Mouse (Mus musculus) liver, embryonic 15.5 days (tissue): ENCODE data around the gene Srrm3. TPM values are rescaled to one million over a fixed set of nuclear protein-coding genes. Genes with fewer than 3 reads are reported as not detected.
A peak's percentile ranks its signal among the peaks of the same experiment; 100 is the strongest.

ENCODE experiments used
- ATAC-seq: fragments of 200-750 bp; cut with Nextera tagmentation; 2 replicates; pipeline ENCODE4 v1.8.0; 2017; ENCODE audit warnings: moderate number of reproducible peaks, mild to moderate bottlenecking, moderate library complexity; ENCODE audit not compliant: insufficient read depth
- H3K27ac ChIP-seq: fragments of 300-500 bp; sonication (generic); replicated peaks from 2 replicates; pipeline ENCODE4 v1.5.1; 2015; ENCODE audit warnings: mild to moderate bottlenecking, inconsistent platforms
- H3K27me3 ChIP-seq: fragments of 300-500 bp; sonication (generic); 2 replicates; pipeline ENCODE4 v1.6.1; 2015; ENCODE audit warnings: mild to moderate bottlenecking, inconsistent platforms
- H3K36me3 ChIP-seq: fragments of 300-500 bp; sonication (generic); replicated peaks from 2 replicates; pipeline ENCODE4 v1.6.1; 2015; ENCODE audit warnings: moderate library complexity, mild to moderate bottlenecking, inconsistent platforms
- H3K4me1 ChIP-seq: fragments of 300-500 bp; sonication (generic); replicated peaks from 2 replicates; pipeline ENCODE4 v1.6.1; 2015; ENCODE audit warnings: inconsistent platforms
- H3K4me2 ChIP-seq: fragments of 300-500 bp; sonication (generic); 2 replicates; pipeline ENCODE4 v1.6.1; 2015; ENCODE audit warnings: moderate library complexity, mild to moderate bottlenecking, inconsistent platforms
- H3K4me3 ChIP-seq: fragments of 300-500 bp; sonication (generic); replicated peaks from 2 replicates; pipeline ENCODE4 v1.5.1; 2015; ENCODE audit warnings: mild to moderate bottlenecking, inconsistent platforms
- H3K9ac ChIP-seq: fragments of 300-500 bp; sonication (generic); 2 replicates; pipeline ENCODE4 v1.6.1; 2015; ENCODE audit warnings: moderate library complexity, mild to moderate bottlenecking, inconsistent platforms
- H3K9me3 ChIP-seq: fragments of 300-500 bp; sonication (generic); replicated peaks from 2 replicates; pipeline ENCODE4 v1.6.1; 2016; ENCODE audit warnings: inconsistent platforms
- WGBS: fragments of 180-500 bp; shearing (Covaris S2); methylation state at CpG from one replicate; pipeline ENCODE4 v1.1.7; 2015; ENCODE audit warnings: mixed read lengths; ENCODE audit not compliant: insufficient replicate concordance; 5-methylcytosine and 5-hydroxymethylcytosine counted together
- polyA plus RNA-seq: library from polyadenylated mRNA; unstranded; fragments of >200 nt; fragmentation: Nextera tagmentation; extraction: Ambion mirVana; gene quantifications from 2 replicates; pipeline ENCODE4 v1.2.1, GENCODE M21; 2015

Gene Srrm3
- polyA plus RNA-seq, 1 experiment from 2014 or later, result 0.02 TPM

DNA sequence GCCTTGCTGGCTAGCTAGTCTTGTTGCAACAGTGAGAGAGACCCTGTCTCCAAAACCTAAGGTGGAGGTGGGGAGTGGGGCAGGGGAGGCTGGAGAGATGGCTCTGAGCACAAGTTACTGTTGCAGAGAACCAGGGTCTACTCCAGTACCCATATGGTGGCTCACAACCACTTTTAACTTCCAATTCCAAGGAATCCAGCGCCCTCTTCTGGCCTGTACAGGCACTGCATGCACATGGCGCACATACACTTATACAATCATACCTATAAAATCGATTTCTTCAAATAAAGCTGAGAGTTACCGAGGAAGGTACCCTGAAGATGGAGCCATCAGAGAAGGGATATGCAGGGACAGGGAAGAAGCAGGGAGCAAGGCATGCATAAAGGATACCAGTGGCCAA, 40.8 kb downstream of the Srrm3 start:
- H3K27ac ChIP-seq, result no peak overlapping the region
- WGBS, result 60% methylated on average over 4 of the region's 4 CpGs
- H3K4me3 ChIP-seq, result no peak overlapping the region
- H3K9me3 ChIP-seq, result no peaks in the 10 kb centered on the region
- no peak overlapping the region for H3K4me2 ChIP-seq
- no peaks in the 10 kb centered on the region for H3K36me3 ChIP-seq
- H3K27me3 ChIP-seq, result peaks cover 36% of the 10 kb centered on the region
- H3K4me1 ChIP-seq, result no peaks in the 10 kb centered on the region
- no peak overlapping the region for H3K9ac ChIP-seq
- no peak for ATAC-seq

DNA sequence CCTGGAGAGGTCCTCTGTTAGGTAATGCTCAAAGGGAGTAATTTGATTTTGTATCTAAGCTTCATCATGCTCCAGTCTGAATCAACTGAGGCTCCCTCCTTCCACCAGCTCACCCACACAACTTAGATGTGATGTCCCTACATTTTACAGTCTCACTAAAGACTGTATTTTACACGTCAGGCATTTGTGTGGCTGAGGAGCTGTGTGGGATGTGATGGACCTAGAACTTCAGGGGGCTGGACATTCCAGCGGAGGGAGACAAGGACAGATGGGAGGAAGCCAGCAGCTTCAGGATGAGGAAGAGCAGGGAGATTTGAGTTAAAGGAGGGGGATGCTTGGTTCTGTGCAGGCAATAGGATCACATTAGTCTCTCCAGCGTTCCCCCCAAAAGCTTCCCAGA, 41.2 kb downstream of the Srrm3 start:
- WGBS, result 58% methylated on average over 3 of the region's 3 CpGs
- no peak for ATAC-seq

DNA sequence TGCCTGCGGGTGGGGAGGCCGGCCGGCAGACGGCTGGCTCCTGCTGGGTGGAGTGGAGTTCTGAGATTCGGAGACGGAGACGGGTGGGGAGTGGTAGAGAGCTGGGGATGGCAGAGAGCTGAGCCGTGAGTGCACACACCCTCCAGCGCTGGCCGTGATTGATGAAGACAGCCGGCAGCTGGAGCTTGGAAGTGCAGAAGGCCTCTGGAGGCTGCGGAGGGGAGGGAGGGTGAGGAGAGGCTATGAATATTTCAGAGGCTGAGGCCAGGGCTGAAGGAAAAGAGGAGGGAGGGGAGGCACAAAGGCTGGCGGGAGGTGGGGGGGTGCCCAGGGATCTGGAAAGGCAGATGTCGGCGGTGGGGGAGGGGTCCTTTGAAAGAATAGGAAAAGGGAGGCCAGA, 44.3 kb downstream of the Srrm3 start:
- no peak overlapping the region for H3K9ac ChIP-seq
- H3K4me2 ChIP-seq, result no peak overlapping the region
- no peak overlapping the region for H3K4me3 ChIP-seq
- no peak for ATAC-seq
- no peaks in the 10 kb centered on the region for H3K9me3 ChIP-seq
- H3K27ac ChIP-seq, result no peak overlapping the region
- H3K36me3 ChIP-seq, result no peaks in the 10 kb centered on the region
- peaks cover 72% of the 10 kb centered on the region for H3K27me3 ChIP-seq
- no peaks in the 10 kb centered on the region for H3K4me1 ChIP-seq
- whole genome bisulfite sequencing, result 2% methylated on average over 15 of the region's 15 CpGs

More for the DNA sequence above, 41.2 kb downstream of the Srrm3 start:
- Histone ChIP-seq H3K4me3 (no peak overlapping the region), H3K9me3 (no peaks in the 10 kb centered on the region), H3K9ac (no peak overlapping the region), H3K27me3 (peaks cover 40% of the 10 kb centered on the region), H3K36me3 (no peaks in the 10 kb centered on the region), H3K4me2 (no peak overlapping the region), H3K4me1 (no peaks in the 10 kb centered on the region), H3K27ac (no peak overlapping the region)

DNA sequence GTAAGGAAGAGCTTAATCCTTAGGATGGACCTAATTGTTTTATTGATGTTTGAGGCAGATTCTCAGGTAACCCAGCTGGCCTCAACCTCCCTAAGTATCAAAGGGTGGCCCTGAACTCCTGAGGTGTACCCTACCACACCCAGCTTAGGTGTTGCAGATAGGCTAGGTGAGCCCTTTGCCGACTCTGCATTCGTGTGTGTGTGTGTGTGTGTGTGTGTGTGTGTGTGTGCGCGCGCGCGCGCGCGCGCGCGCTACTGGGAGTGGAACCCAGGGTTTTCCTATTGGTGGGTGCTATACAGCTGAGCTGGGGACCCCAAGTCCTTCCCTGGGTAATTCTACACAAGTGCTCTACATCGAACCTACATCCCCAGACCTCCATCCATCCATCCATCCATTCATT, 44.8 kb downstream of the Srrm3 start:
- no peak for ATAC-seq
- H3K9me3 ChIP-seq, result no peaks in the 10 kb centered on the region
- no peak overlapping the region for H3K9ac ChIP-seq
- WGBS, result 4% methylated on average over 14 of the region's 14 CpGs
- H3K4me3 ChIP-seq, result no peak overlapping the region
- H3K4me2 ChIP-seq, result no peak overlapping the region
- H3K4me1 ChIP-seq, result no peaks in the 10 kb centered on the region
- H3K27ac ChIP-seq, result no peak overlapping the region
- H3K36me3 ChIP-seq, result no peaks in the 10 kb centered on the region
- peaks cover 76% of the 10 kb centered on the region for H3K27me3 ChIP-seq

DNA sequence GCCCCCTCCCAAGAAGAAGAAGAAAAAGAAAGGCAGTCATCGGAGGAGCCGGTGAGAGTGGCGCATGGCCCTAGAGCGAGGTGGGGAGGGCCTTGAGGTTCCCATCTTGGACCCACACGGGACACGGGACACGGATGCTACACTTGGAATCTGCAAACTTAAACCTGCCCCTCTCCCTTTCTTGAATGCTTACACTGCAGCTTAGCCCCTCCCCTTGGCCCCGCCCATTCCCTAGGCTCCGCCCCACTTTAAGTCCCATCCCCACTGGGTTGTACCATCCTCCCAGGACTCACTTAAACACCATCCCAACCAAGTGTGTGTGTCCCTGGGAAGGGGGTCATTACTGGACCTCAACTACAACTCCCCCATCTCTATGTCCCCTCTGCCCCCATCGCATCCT, 45.7 kb downstream of the Srrm3 start:
- H3K4me2 ChIP-seq, result no peak overlapping the region
- H3K9me3 ChIP-seq, result no peaks in the 10 kb centered on the region
- H3K27ac ChIP-seq, result no peak overlapping the region
- peaks cover 84% of the 10 kb centered on the region for H3K27me3 ChIP-seq
- H3K9ac ChIP-seq, result no peak overlapping the region
- no peaks in the 10 kb centered on the region for H3K4me1 ChIP-seq
- H3K4me3 ChIP-seq, result no peak overlapping the region
- under 1% methylated on average over 10 of the region's 10 CpGs for WGBS
- H3K36me3 ChIP-seq, result no peaks in the 10 kb centered on the region
- no peak for ATAC-seq

DNA sequence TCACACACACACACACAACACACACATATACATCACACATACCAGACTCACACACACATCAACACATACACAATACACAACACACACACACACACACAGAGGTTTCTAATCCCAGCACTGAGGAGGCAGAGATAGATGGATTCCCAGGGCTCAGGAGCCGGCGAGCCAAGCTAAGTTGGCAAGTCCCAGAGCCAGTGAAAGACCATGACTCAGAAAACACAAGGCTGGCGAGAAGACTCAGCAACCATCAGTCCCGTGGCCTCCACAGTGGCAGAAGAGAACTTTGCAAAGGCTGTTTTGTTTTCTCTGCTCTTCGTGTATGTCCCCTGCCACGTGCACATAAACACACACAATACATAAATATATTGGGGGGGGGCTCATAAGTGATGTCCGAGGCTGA, 47.0 kb downstream of the Srrm3 start:
- Histone ChIP-seq H3K36me3 (no peaks in the 10 kb centered on the region), H3K9me3 (no peaks in the 10 kb centered on the region), H3K4me2 (no peak overlapping the region), H3K4me3 (no peak overlapping the region), H3K27me3 (peaks cover 95% of the 10 kb centered on the region), H3K9ac (no peak overlapping the region), H3K27ac (no peak overlapping the region), H3K4me1 (no peaks in the 10 kb centered on the region)
- no peak for ATAC-seq
- 39% methylated on average over 7 of the region's 7 CpGs for WGBS

DNA sequence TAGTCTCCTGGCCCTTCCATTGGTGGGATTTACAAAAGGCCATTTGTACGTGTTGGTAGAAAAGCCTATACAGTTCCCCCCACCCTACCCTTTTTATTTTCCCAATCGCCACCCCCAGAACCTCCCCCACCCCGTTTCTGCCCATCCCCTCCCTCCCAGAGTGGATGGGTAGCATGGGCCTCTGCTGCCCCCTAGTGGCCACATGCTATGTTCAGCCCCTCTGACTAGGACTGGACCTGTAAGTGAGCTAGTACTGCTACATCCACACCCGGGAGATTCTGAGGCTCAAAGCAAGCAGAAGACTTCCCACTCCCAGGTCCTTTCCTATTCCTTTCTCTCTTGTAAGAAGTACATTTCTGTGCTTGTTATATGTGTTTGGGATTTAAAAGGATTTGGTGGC, 48.5 kb downstream of the Srrm3 start:
- WGBS, result 4% methylated on average over 4 of the region's 4 CpGs
- no peak overlapping the region for H3K9ac ChIP-seq
- H3K27ac ChIP-seq, result no peak overlapping the region
- H3K36me3 ChIP-seq, result no peaks in the 10 kb centered on the region
- H3K4me2 ChIP-seq, result no peak overlapping the region
- no peak overlapping the region for H3K4me3 ChIP-seq
- peaks cover 94% of the 10 kb centered on the region for H3K27me3 ChIP-seq
- no peaks in the 10 kb centered on the region for H3K9me3 ChIP-seq
- H3K4me1 ChIP-seq, result no peaks in the 10 kb centered on the region
- no peak for ATAC-seq

DNA sequence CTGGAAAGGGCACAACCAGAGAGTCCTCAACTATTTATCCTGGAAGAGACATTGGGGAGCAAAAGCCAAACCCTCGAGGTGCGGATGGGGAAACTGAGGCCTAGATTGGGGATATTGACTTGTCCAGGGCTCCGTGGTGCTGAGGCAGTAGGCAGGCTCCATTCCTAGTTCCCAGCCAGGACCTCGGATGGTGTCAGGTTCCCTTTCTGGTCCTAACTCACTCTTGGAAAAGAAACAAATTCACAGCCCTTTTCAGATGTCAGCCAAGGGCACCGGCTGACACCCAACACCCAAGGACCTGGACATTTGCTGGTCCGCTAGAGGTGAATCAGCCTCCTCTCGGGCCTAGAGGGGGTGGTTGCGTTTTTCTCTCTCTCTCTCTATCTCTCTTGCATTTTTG, 60.0 kb downstream of the Srrm3 start:
- no peak overlapping the region for H3K4me3 ChIP-seq
- H3K27me3 ChIP-seq, result peaks cover 93% of the 10 kb centered on the region
- no peak overlapping the region for H3K27ac ChIP-seq
- no peaks in the 10 kb centered on the region; the same call in 1 of the 2 replicates for H3K4me1 ChIP-seq
- H3K9me3 ChIP-seq, result no peaks in the 10 kb centered on the region
- no peak overlapping the region for H3K4me2 ChIP-seq
- H3K9ac ChIP-seq, result no peak overlapping the region
- H3K36me3 ChIP-seq, result no peaks in the 10 kb centered on the region
- WGBS, result 27% methylated on average over 8 of the region's 8 CpGs
- no peak for ATAC-seq

DNA sequence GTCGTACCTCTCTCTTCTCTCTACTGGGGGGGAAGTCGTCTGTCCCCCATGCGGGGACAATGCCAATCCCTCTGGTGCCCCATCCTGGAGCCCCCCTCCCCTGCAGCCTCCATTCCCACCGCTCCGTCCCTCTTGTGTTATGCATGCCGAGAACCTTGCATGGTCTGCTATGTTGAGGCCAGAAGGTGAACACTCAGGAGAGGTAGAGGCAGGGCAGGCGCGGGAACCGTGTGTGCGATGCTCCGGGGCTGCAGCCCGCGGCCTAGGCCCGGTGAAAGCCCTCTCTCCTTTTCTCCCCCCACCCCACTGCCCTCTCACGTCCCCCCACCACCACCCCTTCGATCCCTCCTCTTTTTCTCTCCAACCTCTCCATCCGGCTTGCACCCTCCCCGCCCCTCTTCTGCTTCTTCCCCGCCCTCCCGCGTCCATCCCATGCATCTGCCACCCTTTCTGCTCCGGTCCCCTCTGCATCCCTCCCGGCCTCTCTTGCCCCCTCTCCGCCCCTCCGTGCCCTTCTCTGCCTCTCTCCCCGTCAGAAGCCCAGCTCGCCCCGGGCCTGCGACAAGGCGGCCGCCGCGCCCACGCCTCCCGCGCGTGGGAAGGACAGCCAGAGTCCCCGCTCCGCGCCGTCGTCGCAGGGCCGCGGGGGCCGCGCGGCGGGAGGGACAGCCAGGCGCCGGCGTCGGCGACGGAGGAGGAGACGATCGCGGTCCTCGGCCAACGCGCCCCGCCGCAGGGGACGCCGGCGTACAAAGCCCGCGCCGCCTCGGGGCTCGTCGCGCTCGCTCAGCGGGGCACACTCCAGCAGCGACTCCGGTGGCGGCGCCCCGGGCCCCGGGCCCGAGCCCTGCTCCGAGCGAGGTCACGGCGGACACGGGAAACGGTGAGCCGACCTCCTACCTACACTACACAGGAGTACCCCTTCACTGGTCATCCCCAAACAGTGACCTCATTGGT, 61.2 kb downstream of the Srrm3 start:
- Histone ChIP-seq H3K4me3 (peak overlapping the region; percentile 14; the same call in 1 of the 2 replicates), H3K27me3 (peaks cover 91% of the 10 kb centered on the region), H3K36me3 (no peaks in the 10 kb centered on the region), H3K9me3 (no peaks in the 10 kb centered on the region), H3K4me2 (peak overlapping the region; percentile 48), H3K4me1 (no peaks in the 10 kb centered on the region; the same call in 1 of the 2 replicates), H3K9ac (no peak overlapping the region), H3K27ac (no peak overlapping the region)
- ATAC-seq, result no peak
- 2% methylated on average over 83 of the region's 89 CpGs for WGBS

DNA sequence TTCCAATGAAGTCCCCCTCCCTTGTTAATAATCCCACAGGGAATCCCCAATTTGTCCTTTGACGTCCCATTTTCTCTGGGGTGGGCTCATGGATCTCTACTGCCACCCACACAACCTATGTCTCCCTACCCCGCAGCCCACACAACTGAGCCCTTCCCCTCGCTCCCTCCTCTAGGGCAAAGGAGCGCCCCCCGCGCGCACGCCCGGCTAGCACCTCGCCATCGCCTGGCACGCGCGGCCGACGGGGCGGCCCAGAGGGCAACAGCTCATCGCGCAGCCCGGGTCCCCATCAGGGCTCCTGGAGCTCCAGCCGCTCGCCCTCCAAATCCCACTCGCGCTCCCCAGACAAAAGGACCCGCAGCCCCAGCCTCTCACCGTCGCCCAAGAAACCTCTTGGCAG, 62.0 kb downstream of the Srrm3 start:
- H3K27ac ChIP-seq, result no peak overlapping the region
- no peak overlapping the region for H3K4me3 ChIP-seq
- no peak overlapping the region for H3K9ac ChIP-seq
- no peaks in the 10 kb centered on the region for H3K36me3 ChIP-seq
- H3K4me2 ChIP-seq, result no peak overlapping the region
- H3K27me3 ChIP-seq, result peaks cover 96% of the 10 kb centered on the region
- no peak for ATAC-seq
- H3K4me1 ChIP-seq, result no peaks in the 10 kb centered on the region; the same call in 1 of the 2 replicates
- H3K9me3 ChIP-seq, result no peaks in the 10 kb centered on the region
- WGBS, result 3% methylated on average over 27 of the region's 27 CpGs

DNA sequence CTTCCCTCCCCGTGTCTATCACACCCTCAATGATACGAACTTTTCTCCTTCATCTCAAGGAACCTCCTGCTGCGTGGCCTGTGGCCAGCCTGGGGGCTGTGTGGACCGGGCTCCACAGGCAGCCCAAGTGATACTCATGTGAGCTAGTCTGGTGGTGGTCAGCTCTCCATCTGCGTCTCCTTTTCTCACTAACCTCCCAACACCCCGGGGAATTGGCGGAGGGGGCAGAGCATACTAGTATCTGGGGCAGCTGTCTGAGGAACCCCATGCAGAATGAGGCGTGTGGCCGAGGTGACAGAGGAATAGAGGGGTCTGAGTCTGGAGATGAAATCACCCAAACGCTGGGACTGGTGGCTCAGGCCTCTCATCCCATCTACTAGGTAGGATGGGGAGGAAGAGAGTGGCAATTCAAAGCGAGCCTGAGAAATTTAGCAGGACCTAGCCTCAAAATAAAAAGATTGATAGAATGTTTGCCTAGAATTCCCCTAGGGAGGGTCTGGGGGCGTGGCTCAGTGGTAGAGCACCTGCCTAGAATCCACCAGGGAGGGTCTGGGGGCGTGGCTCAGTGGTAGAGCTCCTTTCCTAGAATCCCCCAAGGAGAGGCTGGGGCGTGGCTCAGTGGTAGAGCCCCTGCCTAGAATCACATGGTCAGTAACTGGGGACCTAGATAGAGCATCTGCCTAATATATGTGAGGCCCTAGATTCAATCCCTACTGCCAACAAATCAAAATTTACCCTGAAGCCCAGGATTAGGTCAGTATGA, 63.2 kb downstream of the Srrm3 start:
- no peak overlapping the region for H3K4me3 ChIP-seq

More for the DNA sequence above, 63.2 kb downstream of the Srrm3 start:
- Histone ChIP-seq H3K4me1 (no peaks in the 10 kb centered on the region; the same call in 1 of the 2 replicates), H3K27ac (no peak overlapping the region), H3K9me3 (no peaks in the 10 kb centered on the region), H3K9ac (no peak overlapping the region), H3K36me3 (no peaks in the 10 kb centered on the region), H3K4me2 (no peak overlapping the region), H3K27me3 (peaks cover 91% of the 10 kb centered on the region)
- WGBS, result 42% methylated on average over 14 of the region's 14 CpGs
- ATAC-seq, result no peak
